Mouse (Mus musculus) embryonic stem cell, embryonic (primary cell): ENCODE measurements around the gene Rora.

Experiments used
- CTCF ChIA-PET, 4 experiments: fragments of 300-600 bp in 2 of 4; fragments of 350-600 bp in 2 of 4; sonication (Branson Sonifier 250); formaldehyde crosslinking; loops; one replicate each; lab custom pipeline; 2022; ENCODE audit warnings: inconsistent platforms in 2 of 4; lab: Charles Lee
- POLR2A ChIA-PET, 4 experiments: fragments of 300-600 bp in 2 of 4; fragments of 350-600 bp in 2 of 4; sonication (Branson Sonifier 250); formaldehyde crosslinking; loops; one replicate each; lab custom pipeline; 2022; ENCODE audit warnings: antibody characterized with exemption in 4 of 4, inconsistent platforms in 1 of 4; lab: Charles Lee

Gene Rora

DNA sequence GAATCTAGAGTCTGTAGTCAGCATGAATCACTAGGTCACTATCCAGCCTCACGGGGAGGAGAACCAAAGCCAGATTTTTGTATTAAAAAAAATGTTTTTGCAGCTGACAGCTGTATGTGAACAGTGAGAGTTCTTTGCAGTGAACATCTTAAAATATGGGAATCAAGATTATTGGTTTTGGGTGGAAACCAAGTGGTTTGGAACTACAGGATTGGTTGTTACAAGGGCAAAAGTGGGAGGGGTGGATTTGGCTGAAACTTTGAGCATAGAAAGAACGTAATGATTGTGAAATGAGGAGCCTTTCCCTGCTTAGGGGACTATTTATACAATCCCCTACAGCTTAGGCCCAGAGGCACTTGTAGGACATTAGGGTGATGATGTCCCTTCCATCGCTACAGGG lies 173.9 kb downstream of the Rora start:
- POLR2A ChIA-PET = no interaction called here
- CTCF ChIA-PET = no interaction called here

DNA sequence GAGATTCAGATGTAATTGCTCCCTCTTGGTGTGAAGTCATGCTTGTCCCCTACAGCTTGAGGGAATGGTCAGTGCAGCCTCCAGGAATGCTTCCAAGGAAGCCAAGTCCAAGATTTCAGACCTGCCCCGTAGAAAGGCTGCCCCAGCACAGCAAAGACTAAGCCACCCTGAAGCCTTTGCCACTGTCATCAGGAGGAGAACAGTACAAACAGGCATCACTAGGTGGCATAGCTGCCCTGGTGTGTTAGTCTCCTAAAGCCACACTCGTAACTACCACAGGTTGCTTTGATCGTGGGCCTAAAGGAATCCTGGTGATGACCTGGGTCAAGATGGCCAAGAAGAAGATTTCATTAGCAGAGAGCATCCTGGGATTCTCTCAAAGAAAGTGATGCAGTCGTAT lies 176.3 kb downstream of the Rora start:
- CTCF ChIA-PET = no interaction called here
- POLR2A ChIA-PET = no interaction called here

DNA sequence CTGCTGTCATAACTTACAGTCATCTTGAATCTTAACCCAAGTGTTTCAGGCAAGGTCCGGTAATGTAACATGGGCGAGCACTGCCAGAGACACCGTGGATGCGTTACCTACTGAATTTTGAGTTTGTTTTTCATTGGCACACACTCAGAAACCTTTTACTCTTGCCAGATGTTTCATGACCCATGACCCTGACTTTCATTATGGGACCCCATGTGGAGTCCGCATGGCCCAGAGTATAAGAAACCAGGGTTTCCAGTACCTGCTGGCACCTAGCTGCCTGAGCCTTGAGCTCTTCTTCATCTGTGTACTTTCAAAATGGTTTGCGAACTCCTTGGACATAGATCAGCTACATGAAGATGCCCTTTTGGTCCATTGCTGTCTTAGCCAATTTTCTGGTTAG lies 179.7 kb downstream of the Rora start:
- ChIA-PET CTCF (no interaction called here), POLR2A (no interaction called here)

DNA sequence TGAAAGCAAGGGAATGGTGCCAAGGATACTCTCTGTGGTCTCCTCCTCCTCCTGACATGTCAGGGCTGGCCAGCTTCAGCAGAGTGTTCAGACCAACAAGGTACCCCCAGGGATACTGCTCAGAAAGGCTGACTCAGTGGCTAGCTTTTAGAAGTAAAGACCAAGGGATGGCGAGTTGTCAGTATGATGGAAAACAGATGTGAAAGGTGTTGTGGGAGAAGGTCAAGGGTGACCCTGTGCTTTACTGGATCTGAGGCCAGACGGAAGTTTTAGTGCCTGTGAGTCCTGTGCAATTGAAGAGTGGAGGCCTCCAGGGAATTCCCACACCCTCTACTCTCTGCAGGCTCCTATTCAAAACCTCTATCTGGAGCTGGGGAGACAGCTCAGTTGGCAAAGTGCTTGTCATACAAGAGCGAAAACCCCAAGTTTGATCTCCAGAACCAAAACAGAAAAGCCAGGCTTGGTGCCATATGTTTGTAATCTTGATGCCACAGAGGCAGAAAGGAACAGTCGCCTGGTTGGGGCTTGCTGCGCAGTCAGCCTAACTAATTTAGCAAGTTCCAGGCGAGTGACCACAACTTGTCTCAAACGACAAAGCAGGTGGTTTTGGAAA lies 181.6 kb downstream of the Rora start:
- ChIA-PET CTCF (no interaction called here), POLR2A (interaction anchor here in 1 of 4 experiments (0.8 kb wide), 1 partner anchor 10 kb away, joined by 3 read pairs; no protein-coding TSS in a partner anchor)

DNA sequence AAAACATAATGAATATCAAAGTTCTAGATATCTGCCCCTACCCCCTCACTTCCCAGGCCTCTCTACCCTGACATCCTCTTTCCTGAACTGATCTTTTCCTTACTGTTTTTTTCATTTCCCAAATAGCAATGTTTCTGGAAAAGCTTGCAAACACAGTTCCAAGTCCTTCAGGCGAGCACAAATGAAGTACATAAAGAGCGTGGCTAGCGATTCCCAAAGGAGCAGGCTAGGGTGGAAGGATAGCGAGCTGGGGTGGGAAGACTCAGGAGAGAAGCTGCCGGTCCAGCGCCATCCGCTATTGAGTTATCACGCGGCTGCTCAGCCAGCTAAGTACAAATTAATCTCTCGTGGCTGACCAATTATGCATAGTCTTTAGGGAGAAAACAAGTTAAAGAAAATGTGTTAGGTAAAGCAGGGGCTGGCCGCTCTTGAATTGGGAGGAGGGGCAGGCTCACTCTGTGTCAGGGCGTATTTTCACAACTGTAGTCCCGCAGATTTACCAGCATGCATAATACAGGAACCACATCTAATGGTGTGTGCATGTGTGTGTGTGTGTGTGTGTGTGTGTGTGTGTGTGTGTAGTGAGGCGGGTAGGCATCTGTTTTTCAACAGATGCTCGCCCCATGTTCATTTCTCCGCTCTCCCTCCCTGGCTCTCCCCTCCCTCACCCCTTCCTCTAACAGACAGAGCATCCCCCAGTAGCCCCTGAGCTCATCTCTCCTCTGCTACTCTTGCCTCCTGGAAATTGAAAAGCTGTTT lies 188.7 kb downstream of the Rora start:
- POLR2A ChIA-PET = no interaction called here
- CTCF ChIA-PET = no interaction called here

DNA sequence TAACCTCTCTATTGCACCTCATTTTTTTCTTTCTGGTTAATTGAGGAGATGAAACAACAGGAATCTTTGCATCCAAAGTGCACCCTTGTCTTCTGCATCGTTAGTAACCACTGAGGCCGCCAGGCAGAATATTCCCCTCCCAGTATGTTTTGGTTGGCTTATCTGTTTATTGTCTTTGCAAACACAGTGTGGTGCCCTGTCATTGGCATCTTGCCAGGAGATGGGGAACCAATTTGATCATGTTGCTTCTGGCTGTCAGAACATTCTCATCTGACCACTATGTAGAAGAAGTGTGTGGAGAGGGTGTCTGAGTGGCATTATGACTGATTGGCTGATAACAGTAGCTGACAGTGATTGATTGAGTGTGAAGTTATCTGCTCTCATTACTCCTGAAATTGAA lies 192.0 kb downstream of the Rora start:
- ChIA-PET POLR2A (interaction anchor here in 1 of 4 experiments (0.7 kb wide), 1 partner anchor 461 kb away, joined by 3 read pairs; no protein-coding TSS in a partner anchor), CTCF (interaction anchor here in 1 of 4 experiments (0.6 kb wide), 1 partner anchor 171 kb away, joined by 4 read pairs; no protein-coding TSS in a partner anchor)

DNA sequence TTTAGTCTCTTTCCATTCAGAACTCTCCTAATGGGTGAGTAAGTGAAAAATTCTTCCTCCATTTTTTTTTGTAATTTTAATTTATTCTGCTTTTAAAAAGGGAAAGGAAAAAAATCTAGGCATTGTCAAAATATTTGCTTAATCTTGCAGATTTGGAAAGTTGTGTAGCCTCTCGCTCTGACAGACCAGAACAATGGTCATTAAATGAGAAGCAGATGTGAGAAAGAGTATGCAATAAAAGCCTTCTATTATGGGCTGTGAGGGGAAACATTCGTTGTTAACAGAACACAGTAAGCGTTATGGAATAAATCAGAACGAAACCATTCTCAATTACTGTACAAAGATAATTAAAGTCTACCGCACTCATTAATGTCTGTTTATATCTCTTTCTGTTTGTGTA lies 196.7 kb downstream of the Rora start:
- POLR2A ChIA-PET = no interaction called here
- CTCF ChIA-PET = no interaction called here

DNA sequence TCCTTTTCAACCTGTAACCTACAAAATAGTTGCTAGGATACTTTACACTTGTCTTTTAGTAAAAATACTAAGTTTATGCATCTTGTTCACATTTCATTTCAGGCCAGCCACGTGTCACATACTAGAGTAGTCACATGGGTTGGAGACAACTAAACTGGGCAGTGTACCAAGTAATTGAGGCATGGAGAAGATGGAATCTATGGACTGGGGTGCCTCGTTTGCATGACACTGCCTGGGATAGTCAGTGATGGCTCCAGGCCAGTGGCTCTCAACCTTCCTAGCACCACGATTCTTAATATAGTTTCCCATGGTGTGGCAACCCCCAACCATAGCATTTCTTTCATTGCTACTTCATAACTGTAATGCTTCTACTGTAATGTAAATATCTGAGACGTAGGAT lies 198.6 kb downstream of the Rora start:
- POLR2A ChIA-PET = no interaction called here
- CTCF ChIA-PET = no interaction called here

DNA sequence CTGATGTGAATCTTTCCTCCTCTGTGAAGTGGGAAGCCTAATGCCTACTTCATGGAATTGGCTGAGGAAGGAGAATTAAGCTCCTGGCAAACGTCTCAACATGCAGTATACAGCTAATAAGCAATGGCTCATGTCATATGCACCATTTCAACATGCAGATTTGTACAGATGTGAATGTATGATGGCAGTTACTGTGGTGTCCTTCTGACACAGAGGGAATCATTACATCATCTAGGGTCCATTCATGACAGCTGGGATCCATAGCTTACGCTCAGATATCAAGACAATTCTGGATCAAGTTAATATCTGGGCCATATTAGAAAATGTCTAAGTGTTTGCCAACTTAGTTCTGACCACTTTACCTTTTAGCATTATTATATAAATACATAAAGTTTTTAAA lies 199.3 kb downstream of the Rora start:
- ChIA-PET CTCF (no interaction called here), POLR2A (no interaction called here)

DNA sequence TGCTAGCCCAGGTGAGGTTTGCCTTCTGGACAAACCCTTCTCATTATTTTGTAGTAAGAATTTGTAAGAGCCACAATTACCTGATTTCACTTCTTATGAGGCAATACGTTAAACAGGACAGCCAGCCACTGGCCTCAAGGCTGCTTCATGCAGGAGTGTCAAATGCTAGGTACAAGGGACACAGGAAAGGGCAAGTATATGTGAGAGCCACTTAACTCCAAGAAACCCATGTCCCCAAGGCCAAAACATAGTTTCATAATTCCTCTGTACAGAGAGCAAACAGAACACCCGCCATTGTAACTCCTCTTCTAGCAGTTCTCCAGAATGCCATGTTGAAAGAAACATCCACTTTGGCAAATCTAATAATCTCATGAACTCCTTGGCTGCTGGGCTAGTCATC lies 205.9 kb downstream of the Rora start:
- CTCF ChIA-PET = no interaction called here
- POLR2A ChIA-PET = interaction anchor here in 1 of 4 experiments (0.6 kb wide), 1 partner anchor 430 kb away, joined by 4 read pairs; no protein-coding TSS in a partner anchor

DNA sequence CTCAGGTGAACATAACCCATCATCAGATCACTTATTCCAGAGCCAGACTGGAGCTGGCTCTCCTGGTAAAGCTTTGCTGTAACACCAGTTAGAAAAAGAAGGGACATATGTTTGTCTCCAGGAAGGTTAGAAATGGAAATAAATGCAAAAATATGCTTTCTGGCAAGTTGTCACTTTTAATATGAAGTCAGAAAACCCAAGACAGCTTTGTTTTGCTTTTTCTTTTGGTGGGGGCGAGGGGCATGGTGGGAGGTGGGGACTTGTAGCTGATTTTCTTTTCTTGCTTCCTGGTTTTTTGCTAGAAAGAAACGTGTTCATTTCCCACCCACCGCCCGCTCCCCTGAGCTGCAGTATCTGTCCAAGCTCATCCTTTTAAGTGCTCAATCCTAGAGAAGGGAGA lies 212.7 kb downstream of the Rora start:
- CTCF ChIA-PET = no interaction called here
- POLR2A ChIA-PET = interaction anchor here in 2 of 4 experiments (0.6 to 0.7 kb wide), 2 partner anchors 104 to 1070 kb away, joined by 3 read pairs; no protein-coding TSS in a partner anchor

DNA sequence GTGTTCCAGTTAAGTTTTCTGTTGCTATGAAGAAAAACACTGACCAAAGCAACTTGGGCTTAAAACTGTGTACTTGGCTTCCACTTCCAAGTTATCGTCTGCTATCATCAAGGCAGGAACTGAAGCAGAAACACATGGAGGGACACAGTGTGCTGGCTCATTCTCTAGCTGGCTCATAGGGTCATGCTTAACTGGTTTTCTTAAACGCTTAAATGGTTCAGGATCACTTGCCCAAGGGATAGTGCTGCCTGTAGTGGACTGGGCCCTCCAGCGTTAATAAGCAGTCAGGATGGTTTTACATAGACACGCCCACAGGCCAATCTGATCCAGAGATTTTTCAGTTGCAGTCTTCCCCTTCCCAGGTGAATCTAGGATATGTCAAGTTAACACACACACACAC lies 220.3 kb downstream of the Rora start:
- POLR2A ChIA-PET = no interaction called here

DNA sequence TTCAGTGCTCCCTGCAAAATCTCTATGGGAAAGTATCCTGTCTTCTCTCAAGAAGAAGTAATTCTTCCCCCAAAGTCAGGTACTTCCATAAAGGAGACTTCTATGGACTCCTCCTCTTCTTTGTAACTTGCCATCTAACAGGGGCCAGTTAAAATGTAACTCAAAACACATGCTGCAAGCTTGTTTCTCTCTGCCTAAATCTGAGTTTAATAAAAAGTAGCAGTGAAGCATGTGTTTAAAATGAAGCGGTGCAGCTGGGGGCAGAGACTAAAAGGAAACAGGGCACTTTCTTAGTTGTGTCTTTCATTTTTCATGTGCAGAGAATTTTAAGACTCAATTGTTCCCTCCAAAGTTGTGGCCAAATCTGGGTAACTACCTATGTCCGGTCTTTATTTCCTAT lies 221.0 kb downstream of the Rora start:
- ChIA-PET CTCF (no interaction called here), POLR2A (no interaction called here)

More for the DNA sequence above, 220.3 kb downstream of the Rora start:
- CTCF ChIA-PET = no interaction called here

DNA sequence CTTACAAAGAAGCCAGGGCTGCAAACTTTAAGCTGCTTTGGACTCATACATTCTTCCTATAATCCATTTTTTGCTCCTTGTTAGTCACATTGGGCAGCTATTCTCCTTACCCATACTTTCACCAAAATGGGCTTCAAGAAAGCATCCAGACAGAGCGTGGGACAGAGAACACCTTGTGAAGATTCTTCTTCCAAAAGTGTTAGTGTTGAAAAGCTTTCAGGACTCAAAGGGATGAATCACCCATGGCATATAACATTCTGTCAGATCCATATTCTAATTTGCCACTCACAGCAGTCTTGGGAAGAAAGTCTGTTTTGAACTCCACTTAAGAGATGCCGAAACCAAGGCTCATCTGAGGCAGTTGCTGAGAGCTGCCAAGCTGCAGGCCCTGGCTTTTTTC lies 222.2 kb downstream of the Rora start:
- CTCF ChIA-PET = no interaction called here

DNA sequence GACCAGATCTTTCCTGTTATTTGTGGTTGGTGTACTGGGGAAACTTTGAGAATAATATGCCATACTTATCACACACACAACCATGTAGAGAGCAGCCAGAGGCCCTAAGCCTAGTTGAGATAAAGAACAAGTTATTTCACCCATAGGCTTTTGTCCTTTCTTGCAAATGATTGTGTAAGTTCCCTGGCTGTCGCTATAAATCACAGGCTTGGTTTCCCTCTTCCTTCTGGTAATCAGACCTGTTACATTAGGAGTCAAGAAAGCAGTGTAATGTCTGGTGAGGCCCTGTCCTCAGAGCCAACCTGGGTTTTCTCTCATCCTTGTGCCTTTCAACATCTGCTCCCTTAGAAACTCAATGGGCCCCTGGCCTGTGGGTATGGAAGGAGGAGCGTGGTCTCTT lies 222.7 kb downstream of the Rora start:
- ChIA-PET POLR2A (no interaction called here), CTCF (no interaction called here)

More for the DNA sequence above, 222.2 kb downstream of the Rora start:
- POLR2A ChIA-PET = no interaction called here

DNA sequence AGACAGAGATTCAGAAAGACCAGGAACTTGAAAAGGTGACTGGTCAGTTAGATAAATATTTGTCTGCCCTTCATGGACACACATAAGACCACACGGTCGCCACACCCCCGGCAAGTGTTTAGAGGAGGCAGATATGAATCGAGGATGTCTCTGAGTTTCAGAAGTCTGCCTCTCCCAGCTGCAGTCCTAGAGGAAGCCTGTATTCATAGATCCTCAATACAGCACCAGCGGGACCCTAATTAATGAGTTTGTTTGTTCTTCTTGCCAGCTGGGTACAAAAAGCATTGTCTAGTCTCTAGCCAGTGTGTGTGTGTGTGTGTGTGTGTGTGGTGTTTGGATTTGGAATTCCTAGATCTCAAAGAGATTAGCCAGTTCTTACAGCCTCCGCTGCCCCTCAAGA lies 228.3 kb downstream of the Rora start:
- ChIA-PET POLR2A (interaction anchor here in 1 of 4 experiments (1.8 kb wide), 1 partner anchor 13 kb away, joined by 3 read pairs; no protein-coding TSS in a partner anchor), CTCF (interaction anchor here in 1 of 4 experiments (0.6 kb wide), 1 partner anchor 229 kb away, joined by 4 read pairs; no protein-coding TSS in a partner anchor)

DNA sequence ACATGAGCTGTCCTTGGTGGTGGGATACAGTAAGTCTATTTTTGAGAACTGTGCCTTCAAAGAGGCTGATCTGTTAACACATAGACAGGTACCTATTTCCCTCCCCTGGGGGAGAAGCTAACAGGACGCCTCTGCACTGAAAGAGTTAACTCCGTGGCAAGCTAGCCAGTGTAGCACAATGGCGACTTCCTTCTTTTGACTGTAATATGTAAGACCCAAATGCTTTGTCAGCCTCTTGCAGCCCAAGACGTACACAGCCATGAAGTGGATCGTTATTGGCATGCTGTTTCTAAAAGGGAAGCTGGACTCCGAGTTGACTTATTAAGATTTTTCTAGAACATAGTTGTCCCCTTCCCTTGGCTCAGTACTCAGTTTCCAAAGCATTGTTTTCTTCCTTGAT lies 229.4 kb downstream of the Rora start:
- ChIA-PET POLR2A (interaction anchor here in 1 of 4 experiments (0.5 to 1.8 kb wide), 2 partner anchors 12 to 128 kb away, joined by 3 to 4 read pairs; no protein-coding TSS in a partner anchor), CTCF (no interaction called here)

DNA sequence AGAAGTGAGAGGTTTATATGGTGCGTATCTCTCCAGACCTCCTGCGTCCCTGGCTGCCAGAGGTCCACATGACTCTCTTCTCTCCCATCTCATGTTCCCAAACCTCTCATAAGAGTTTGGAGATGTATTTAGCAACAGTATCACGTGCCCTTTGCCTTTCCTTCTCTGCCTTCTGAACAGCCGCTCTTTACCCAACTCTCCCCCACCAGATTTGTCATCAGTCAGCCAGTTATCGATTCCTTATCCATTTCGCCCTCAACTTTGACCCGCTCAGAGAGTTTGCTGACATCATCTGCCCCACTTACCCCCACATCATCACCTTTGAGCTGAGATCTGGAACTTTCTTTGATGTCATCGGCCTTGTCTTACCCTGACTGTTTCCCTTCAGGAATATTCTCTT lies 230.1 kb downstream of the Rora start:
- POLR2A ChIA-PET = interaction anchor here in 1 of 4 experiments (0.5 to 1.8 kb wide), 2 partner anchors 11 to 128 kb away, joined by 3 to 4 read pairs; no protein-coding TSS in a partner anchor
- CTCF ChIA-PET = interaction anchor here in 1 of 4 experiments (0.6 kb wide), 1 partner anchor 14 kb away, joined by 3 read pairs; no protein-coding TSS in a partner anchor

DNA sequence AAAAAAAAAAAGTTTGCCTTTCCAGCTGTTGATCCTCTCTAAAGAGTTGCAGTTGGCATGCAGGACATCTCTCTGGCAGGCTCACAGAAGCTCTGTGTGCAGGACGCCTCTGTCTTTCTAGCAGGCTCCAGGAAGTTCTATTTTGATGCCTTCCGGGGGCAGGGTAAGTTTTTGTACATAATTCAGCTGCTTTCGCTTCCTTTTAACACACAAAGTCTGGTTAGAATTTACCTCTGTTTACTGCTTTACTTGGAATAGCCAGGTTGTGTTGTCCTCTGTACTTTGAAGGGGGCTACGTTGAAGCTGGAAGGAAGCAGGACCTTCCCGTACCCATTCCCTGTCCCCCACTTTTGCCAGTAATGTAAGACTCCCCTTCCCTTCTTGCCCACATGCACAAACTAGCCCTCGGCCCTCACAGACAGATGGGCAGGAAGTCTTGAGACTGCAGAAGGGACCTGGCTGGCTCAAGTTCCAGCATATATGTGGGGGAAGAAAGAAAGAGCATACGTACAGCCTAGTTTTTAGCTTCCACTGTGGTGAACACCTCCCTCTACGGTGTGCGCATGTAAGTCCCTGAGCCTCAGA lies 231.0 kb downstream of the Rora start:
- ChIA-PET POLR2A (interaction anchor here in 1 of 4 experiments (0.7 kb wide), 1 partner anchor 30 kb away, joined by 4 read pairs; no protein-coding TSS in a partner anchor), CTCF (interaction anchor here in 1 of 4 experiments (0.6 kb wide), 2 partner anchors 13 to 16 kb away, joined by 3 read pairs; no protein-coding TSS in a partner anchor)
